In genomic region chr1:105354901-105355891, GRCm38 (mm10) we compare ENCODE assay signal across 7 mouse cellular contexts. TPM values are rescaled to one million over a fixed set of nuclear protein-coding genes. Genes with fewer than 3 reads are reported as not detected.
A peak's percentile ranks its signal among the peaks of the same experiment; 100 is the strongest.
DNase-seq lines count a peak whose midpoint lies in the region; ATAC-seq lines count a peak whose summit lies in the region.

No protein-coding gene starts in this region.

- peak overlapping the region; percentile 83 for H3K9ac ChIP-seq in hindbrain, embryonic 16.5 days (ENCODE audit: low read depth, low read length)
- H3K9ac ChIP-seq in midbrain, embryonic 13.5 days (replicated peaks) = peak overlapping the region; percentile 86
- peak overlapping the region; percentile 76 for H3K9ac ChIP-seq in stomach, embryonic 16.5 days (ENCODE audit: low read length)

- peak overlapping the region; percentile 64 for H3K4me3 ChIP-seq in hindbrain, embryonic 16.5 days (ENCODE audit: low read length)
- peak overlapping the region; percentile 80 for H3K4me3 ChIP-seq in midbrain, embryonic 13.5 days (replicated peaks)
- H3K4me3 ChIP-seq in stomach, embryonic 16.5 days (replicated peaks; ENCODE audit: low read length) = peak overlapping the region; percentile 86

- ATAC-seq in common myeloid progenitor, adult 5-6 weeks (replicated peaks; ENCODE audit: low read depth, poor library complexity, severe bottlenecking) = peak; percentile 7; the same call in 1 of the 2 replicates
- peak; percentile 68 for ATAC-seq in hindbrain, embryonic 16.5 days
- ATAC-seq in midbrain, embryonic 13.5 days = peak; percentile 73
- ATAC-seq in stomach, embryonic 16.5 days (ENCODE audit: insufficient read depth, low FRiP score) = peak; percentile 14; the same call in 1 of the 2 replicates

- peak overlapping the region; percentile 65 for H3K4me2 ChIP-seq in hindbrain, embryonic 16.5 days (ENCODE audit: low read length)
- peak overlapping the region; percentile 83 for H3K4me2 ChIP-seq in midbrain, embryonic 13.5 days (replicated peaks)
- peak overlapping the region; percentile 91 for H3K4me2 ChIP-seq in stomach, embryonic 16.5 days (ENCODE audit: low read depth, low read length)

- no peaks in the 10 kb centered on the region for H3K27me3 ChIP-seq in hindbrain, embryonic 16.5 days (replicated peaks; ENCODE audit: control insufficient read depth, insufficient read depth, low read length)
- H3K27me3 ChIP-seq in midbrain, embryonic 13.5 days = no peaks in the 10 kb centered on the region
- H3K27me3 ChIP-seq in stomach, embryonic 16.5 days (ENCODE audit: control insufficient read depth, insufficient read depth, low read length) = no peaks in the 10 kb centered on the region

- H3K4me1 ChIP-seq in hindbrain, embryonic 16.5 days (ENCODE audit: control insufficient read depth, insufficient read depth, low read depth, low read length) = peaks cover 9% of the 10 kb centered on the region
- H3K4me1 ChIP-seq in midbrain, embryonic 13.5 days (replicated peaks) = peaks cover 13% of the 10 kb centered on the region
- peaks cover 4% of the 10 kb centered on the region; the same call in 1 of the 2 replicates for H3K4me1 ChIP-seq in stomach, embryonic 16.5 days (ENCODE audit: control insufficient read depth, insufficient read depth, low read length)

- WGBS in hindbrain, embryonic 16.5 days = 2% methylated on average over 30 of the region's 30 CpGs
- 5% methylated on average over 30 of the region's 30 CpGs for WGBS in midbrain, embryonic 13.5 days
- 8% methylated on average over 30 of the region's 30 CpGs for WGBS in stomach, embryonic 16.5 days

- H3K9me3 ChIP-seq in hindbrain, embryonic 16.5 days (ENCODE audit: control insufficient read depth, low read length) = no peaks in the 10 kb centered on the region
- H3K9me3 ChIP-seq in midbrain, embryonic 13.5 days = no peaks in the 10 kb centered on the region
- H3K9me3 ChIP-seq in stomach, embryonic 16.5 days (replicated peaks; ENCODE audit: control insufficient read depth, low read length) = no peaks in the 10 kb centered on the region

- intact Hi-C loops in left cerebral cortex, postnatal 4 days (cut with DNase I) = no loop called here

- DNase-seq in brain, adult 2 months (ENCODE audit: low read depth, low spot score) = peak; percentile 77
- peak; percentile 56 for DNase-seq in gastrocnemius, postnatal 10 days
- DNase-seq in left cerebral cortex, postnatal 4 days = peak; percentile 52

- H3K36me3 ChIP-seq in hindbrain, embryonic 16.5 days (ENCODE audit: control insufficient read depth, insufficient read depth, low read length) = peaks cover 2% of the 10 kb centered on the region; the same call in 1 of the 2 replicates
- no peaks in the 10 kb centered on the region for H3K36me3 ChIP-seq in midbrain, embryonic 13.5 days
- H3K36me3 ChIP-seq in stomach, embryonic 16.5 days (ENCODE audit: control insufficient read depth, insufficient read depth, low read length) = no peaks in the 10 kb centered on the region

- peak overlapping the region; percentile 80 for H3K27ac ChIP-seq in hindbrain, embryonic 16.5 days (ENCODE audit: low read depth, low read length)
- H3K27ac ChIP-seq in midbrain, embryonic 13.5 days = peak overlapping the region; percentile 73
- no peak overlapping the region for H3K27ac ChIP-seq in stomach, embryonic 16.5 days (ENCODE audit: low read length)

RNA-seq across cellular contexts. Expression of gene Rnf152, which starts 1.3 kb away (rescaled TPM):
- not detected in 2 replicates for total RNA-seq in common myeloid progenitor, adult 5-6 weeks (2017)
- 1 to 10 TPM; 2.0 to 2.4 TPM for total RNA-seq in gastrocnemius, postnatal 10 days (2021)
- 24.2 and 25.4 TPM in 2 replicates for polyA plus RNA-seq in hindbrain, embryonic 16.5 days (2015; fragmentation: Nextera tagmentation; extraction: Ambion mirVana)
- total RNA-seq in left cerebral cortex, postnatal 4 days (2021) = 10 to 100 TPM; 36.3 to 38.9 TPM
- 12.0 and 12.1 TPM in 2 replicates for polyA plus RNA-seq in midbrain, embryonic 13.5 days (2015; fragmentation: Nextera tagmentation; extraction: Ambion mirVana)
- polyA plus RNA-seq in stomach, embryonic 16.5 days (2015; fragmentation: Nextera tagmentation; extraction: Ambion mirVana) = 1.7 and 1.9 TPM in 2 replicates

Comparison
In these comparisons a context has a peak if more than half of its experiments do, and no peak if none do; other contexts are left out.
1. ATAC-seq: peak in every context shown above with its lines; median percentile 73 in midbrain, embryonic 13.5 days; 68 in hindbrain, embryonic 16.5 days; 14 in stomach, embryonic 16.5 days; 7 in common myeloid progenitor, adult 5-6 weeks.
2. RNA of gene Rnf152, which starts 1.3 kb away (total RNA-seq): 36.3 to 38.9 TPM in left cerebral cortex, postnatal 4 days; 2.0 to 2.4 TPM in gastrocnemius, postnatal 10 days and not detected in common myeloid progenitor, adult 5-6 weeks; every median in the first group is over 10 times any median in the second.
3. Peak in every context shown above with its lines, with median percentiles within 50 percentile points of each other: DNase-seq, H3K4me2 ChIP-seq, H3K4me3 ChIP-seq and H3K9ac ChIP-seq.